Mouse (Mus musculus) forebrain, embryonic 13.5 days (tissue): Measurements from ENCODE around the gene Fhit. TPM values are rescaled to one million over a fixed set of nuclear protein-coding genes. Genes with fewer than 3 reads are reported as not detected.

Source experiments
- ATAC-seq: fragments of 200-750 bp; cut with Nextera tagmentation; 2 replicates; pipeline ENCODE4 v1.8.0; 2017
- H3K27ac ChIP-seq: fragments of 300-500 bp; sonication (generic); 2 replicates; pipeline ENCODE4 v1.5.1; 2015; ENCODE audit warnings: inconsistent platforms, mild to moderate bottlenecking, moderate library complexity
- H3K27me3 ChIP-seq: fragments of 300-500 bp; sonication (generic); 2 replicates; pipeline ENCODE4 v1.6.1; 2015; ENCODE audit warnings: mild to moderate bottlenecking, inconsistent platforms
- H3K36me3 ChIP-seq: fragments of 300-500 bp; sonication (generic); 2 replicates; pipeline ENCODE4 v1.6.1; 2015; ENCODE audit warnings: mild to moderate bottlenecking, inconsistent platforms; ENCODE audit not compliant: poor library complexity, severe bottlenecking
- H3K4me1 ChIP-seq: fragments of 300-500 bp; sonication (generic); 2 replicates; pipeline ENCODE4 v1.6.1; 2015; ENCODE audit warnings: inconsistent platforms
- H3K4me2 ChIP-seq: fragments of 300-500 bp; sonication (generic); 2 replicates; pipeline ENCODE4 v1.6.1; 2015; ENCODE audit warnings: inconsistent platforms, mild to moderate bottlenecking, moderate library complexity
- H3K4me3 ChIP-seq: fragments of 300-500 bp; sonication (generic); 2 replicates; pipeline ENCODE4 v1.5.1; 2015; ENCODE audit warnings: mild to moderate bottlenecking, inconsistent platforms
- H3K9ac ChIP-seq: fragments of 300-500 bp; sonication (generic); 2 replicates; pipeline ENCODE4 v1.6.1; 2015; ENCODE audit warnings: mild to moderate bottlenecking, inconsistent platforms
- H3K9me3 ChIP-seq: fragments of 300-500 bp; sonication (generic); replicated peaks from 2 replicates; pipeline ENCODE4 v1.6.1; 2016; ENCODE audit warnings: inconsistent platforms
- WGBS: fragments of 180-500 bp; shearing (Covaris S2); methylation state at CpG from one replicate; pipeline ENCODE4 v1.1.7; 2015; 5-methylcytosine and 5-hydroxymethylcytosine counted together
- polyA plus RNA-seq: library from polyadenylated mRNA; unstranded; fragments of >200 nt; fragmentation: Nextera tagmentation; extraction: Ambion mirVana; gene quantifications from 2 replicates; pipeline ENCODE4 v1.2.1, GENCODE M21; 2015

Fhit gene
- polyA plus RNA-seq, 1 experiment from 2014 or later: 6.2 TPM

- Histone ChIP-seq H3K36me3 (no peaks in the 10 kb centered on the region), H3K9me3 (no peaks in the 10 kb centered on the region), H3K27ac (no peak overlapping the region), H3K27me3 (no peaks in the 10 kb centered on the region), H3K4me2 (no peak overlapping the region), H3K9ac (no peak overlapping the region), H3K4me1 (0 out of 2 replicates have a peak, but pooled peaks cover 5% of the 10 kb centered on the region), H3K4me3 (no peak overlapping the region)
- 94% methylated on average over 4 of the region's 4 CpGs for WGBS
- no peak for ATAC-seq
These were observed 501.6 kb downstream of the Fhit start for GRCm38 (mm10) chr14:10660247-10660646.

GRCm38 (mm10) chr14:10659326-10659725 is 502.5 kb downstream of the Fhit start:
- no peak overlapping the region for H3K27ac ChIP-seq
- no peak for ATAC-seq
- H3K4me1 ChIP-seq: 0 out of 2 replicates have a peak, but pooled peaks cover 5% of the 10 kb centered on the region
- no peaks in the 10 kb centered on the region for H3K9me3 ChIP-seq
- H3K36me3 ChIP-seq: no peaks in the 10 kb centered on the region
- H3K27me3 ChIP-seq: no peaks in the 10 kb centered on the region
- H3K4me3 ChIP-seq: no peak overlapping the region
- no peak overlapping the region for H3K9ac ChIP-seq
- H3K4me2 ChIP-seq: no peak overlapping the region
- WGBS: 53% methylated on average over 2 of the region's 2 CpGs

GRCm38 (mm10) chr14:10658219-10658618 is 503.6 kb downstream of the Fhit start:
- Histone ChIP-seq H3K9me3 (no peaks in the 10 kb centered on the region), H3K27me3 (no peaks in the 10 kb centered on the region), H3K36me3 (no peaks in the 10 kb centered on the region), H3K27ac (no peak overlapping the region), H3K4me3 (no peak overlapping the region), H3K9ac (no peak overlapping the region), H3K4me1 (0 out of 2 replicates have a peak, but pooled peaks cover 5% of the 10 kb centered on the region), H3K4me2 (no peak overlapping the region)
- no peak for ATAC-seq
- WGBS: 92% methylated on average over 1 of the region's 1 CpGs

- Histone ChIP-seq H3K27ac (no peak overlapping the region), H3K9me3 (no peaks in the 10 kb centered on the region), H3K4me1 (0 out of 2 replicates have a peak, but pooled peaks cover 5% of the 10 kb centered on the region), H3K4me3 (no peak overlapping the region), H3K27me3 (no peaks in the 10 kb centered on the region), H3K4me2 (no peak overlapping the region), H3K36me3 (no peaks in the 10 kb centered on the region), H3K9ac (no peak overlapping the region)
- no peak for ATAC-seq
- 88% methylated on average over 3 of the region's 3 CpGs for WGBS
These were observed 504.5 kb downstream of the Fhit start for GRCm38 (mm10) chr14:10657364-10657763.

- Histone ChIP-seq H3K27ac (no peak overlapping the region), H3K4me1 (0 out of 2 replicates have a peak, but pooled peaks cover 5% of the 10 kb centered on the region), H3K4me2 (no peak overlapping the region), H3K36me3 (no peaks in the 10 kb centered on the region), H3K9me3 (no peaks in the 10 kb centered on the region), H3K9ac (no peak overlapping the region), H3K4me3 (no peak overlapping the region), H3K27me3 (no peaks in the 10 kb centered on the region)
- WGBS: 37% methylated on average over 3 of the region's 3 CpGs
- no peak for ATAC-seq
These were observed 506.0 kb downstream of the Fhit start for GRCm38 (mm10) chr14:10655842-10656241.

GRCm38 (mm10) chr14:10647832-10648231 is 514.0 kb downstream of the Fhit start:
- no peaks in the 10 kb centered on the region for H3K36me3 ChIP-seq
- H3K9me3 ChIP-seq: no peaks in the 10 kb centered on the region

GRCm38 (mm10) chr14:10631783-10632182 is 530.1 kb downstream of the Fhit start:
- 24% methylated on average over 3 of the region's 3 CpGs for WGBS
- Histone ChIP-seq H3K9me3 (no peaks in the 10 kb centered on the region), H3K27ac (no peak overlapping the region), H3K36me3 (no peaks in the 10 kb centered on the region), H3K4me3 (no peak overlapping the region), H3K9ac (no peak overlapping the region), H3K4me1 (no peaks in the 10 kb centered on the region), H3K4me2 (no peak overlapping the region), H3K27me3 (no peaks in the 10 kb centered on the region)
- ATAC-seq: no peak

More at GRCm38 (mm10) chr14:10647832-10648231, 514.0 kb downstream of the Fhit start:
- Histone ChIP-seq H3K9ac (no peak overlapping the region), H3K4me2 (no peak overlapping the region), H3K27me3 (no peaks in the 10 kb centered on the region), H3K4me3 (no peak overlapping the region), H3K27ac (no peak overlapping the region), H3K4me1 (peaks cover 7% of the 10 kb centered on the region; the same call in 1 of the 2 replicates)
- ATAC-seq: no peak

GRCm38 (mm10) chr14:10630831-10631360 is 530.9 kb downstream of the Fhit start:
- no peak for ATAC-seq
- 96% methylated on average over 2 of the region's 2 CpGs for WGBS
- H3K4me2 ChIP-seq: no peak overlapping the region
- no peaks in the 10 kb centered on the region for H3K4me1 ChIP-seq
- H3K36me3 ChIP-seq: no peaks in the 10 kb centered on the region
- no peak overlapping the region for H3K9ac ChIP-seq
- no peak overlapping the region for H3K27ac ChIP-seq
- H3K9me3 ChIP-seq: no peaks in the 10 kb centered on the region
- no peak overlapping the region for H3K4me3 ChIP-seq
- no peaks in the 10 kb centered on the region for H3K27me3 ChIP-seq

- H3K27ac ChIP-seq: no peak overlapping the region
- H3K4me1 ChIP-seq: no peaks in the 10 kb centered on the region
- no peak overlapping the region for H3K4me2 ChIP-seq
- H3K36me3 ChIP-seq: no peaks in the 10 kb centered on the region
- no peaks in the 10 kb centered on the region for H3K27me3 ChIP-seq
- H3K9me3 ChIP-seq: no peaks in the 10 kb centered on the region
- WGBS: 92% methylated on average over 5 of the region's 5 CpGs
- ATAC-seq: no peak
- H3K4me3 ChIP-seq: no peak overlapping the region
- H3K9ac ChIP-seq: no peak overlapping the region
These were observed 568.4 kb downstream of the Fhit start for GRCm38 (mm10) chr14:10593467-10593866.

- no peaks in the 10 kb centered on the region for H3K27me3 ChIP-seq
- no peak overlapping the region for H3K27ac ChIP-seq
- H3K9me3 ChIP-seq: no peaks in the 10 kb centered on the region
- H3K9ac ChIP-seq: no peak overlapping the region
- no peak overlapping the region for H3K4me2 ChIP-seq
- ATAC-seq: no peak
- H3K4me1 ChIP-seq: no peaks in the 10 kb centered on the region
- H3K4me3 ChIP-seq: no peak overlapping the region
- no peaks in the 10 kb centered on the region for H3K36me3 ChIP-seq
- WGBS: 92% methylated on average over 3 of the region's 3 CpGs
These were observed 592.8 kb downstream of the Fhit start for GRCm38 (mm10) chr14:10568937-10569552.

GRCm38 (mm10) chr14:10567771-10568170 is 594.1 kb downstream of the Fhit start:
- 93% methylated on average over 2 of the region's 2 CpGs for WGBS
- Histone ChIP-seq H3K36me3 (no peaks in the 10 kb centered on the region), H3K9ac (no peak overlapping the region), H3K4me2 (no peak overlapping the region), H3K4me1 (no peaks in the 10 kb centered on the region), H3K9me3 (no peaks in the 10 kb centered on the region), H3K27ac (no peak overlapping the region), H3K27me3 (no peaks in the 10 kb centered on the region), H3K4me3 (no peak overlapping the region)
- no peak for ATAC-seq

GRCm38 (mm10) chr14:10554755-10555154 is 607.1 kb downstream of the Fhit start:
- Histone ChIP-seq H3K9me3 (no peaks in the 10 kb centered on the region), H3K4me1 (no peaks in the 10 kb centered on the region)
- WGBS: 25% methylated on average over 6 of the region's 6 CpGs

GRCm38 (mm10) chr14:10548632-10549031 is 613.2 kb downstream of the Fhit start:
- H3K36me3 ChIP-seq: no peaks in the 10 kb centered on the region
- H3K4me1 ChIP-seq: no peaks in the 10 kb centered on the region
- ATAC-seq: no peak
- no peak overlapping the region for H3K4me3 ChIP-seq
- H3K9me3 ChIP-seq: no peaks in the 10 kb centered on the region
- 84% methylated on average over 2 of the region's 2 CpGs for WGBS
- no peak overlapping the region for H3K9ac ChIP-seq
- no peaks in the 10 kb centered on the region for H3K27me3 ChIP-seq
- no peak overlapping the region for H3K27ac ChIP-seq
- no peak overlapping the region for H3K4me2 ChIP-seq

More at GRCm38 (mm10) chr14:10554755-10555154, 607.1 kb downstream of the Fhit start:
- no peak overlapping the region for H3K9ac ChIP-seq
- H3K4me3 ChIP-seq: no peak overlapping the region
- no peak overlapping the region for H3K4me2 ChIP-seq
- no peaks in the 10 kb centered on the region for H3K27me3 ChIP-seq
- no peaks in the 10 kb centered on the region for H3K36me3 ChIP-seq
- no peak overlapping the region for H3K27ac ChIP-seq
- ATAC-seq: no peak
